Mouse (Mus musculus): Measurements from ENCODE around the gene Lmo7. TPM values are rescaled to one million over a fixed set of nuclear protein-coding genes. Genes with fewer than 3 reads are reported as not detected.

Gene Lmo7
- polyA plus RNA-seq, 1 experiment from 2014 or later: 3.8 TPM

GRCm38 (mm10) chr14:101837176-101837575 is 107.4 kb downstream of the Lmo7 start:
- Histone ChIP-seq H3K27me3 (replicated peaks; ENCODE audit: control insufficient read depth, insufficient read depth, low read length) (no peaks in the 10 kb centered on the region), H3K4me3 (ENCODE audit: low read depth, low read length) (no peak overlapping the region)
- 79% methylated on average over 6 of the region's 6 CpGs for WGBS

GRCm38 (mm10) chr14:101838231-101838839 is 108.6 kb downstream of the Lmo7 start:
- H3K27ac ChIP-seq (ENCODE audit: low read depth, low read length): no peak overlapping the region
- H3K9me3 ChIP-seq (ENCODE audit: control insufficient read depth, low read length): no peaks in the 10 kb centered on the region
- 78% methylated on average over 7 of the region's 7 CpGs for WGBS
- H3K4me1 ChIP-seq (replicated peaks; ENCODE audit: control insufficient read depth, insufficient read depth, low read length): no peaks in the 10 kb centered on the region; the same call in 1 of the 2 replicates
- H3K4me2 ChIP-seq: no peak overlapping the region
- no peak overlapping the region for H3K4me3 ChIP-seq (ENCODE audit: low read depth, low read length)
- H3K9ac ChIP-seq (ENCODE audit: low read depth, low read length): no peak overlapping the region
- no peak for ATAC-seq (replicated peaks; ENCODE audit: low FRiP score)
- DNase-seq (ENCODE audit: low spot score): no peak
- no peaks in the 10 kb centered on the region for H3K27me3 ChIP-seq (replicated peaks; ENCODE audit: control insufficient read depth, insufficient read depth, low read length)
- H3K36me3 ChIP-seq (ENCODE audit: control insufficient read depth, insufficient read depth, low read length): no peaks in the 10 kb centered on the region

More at GRCm38 (mm10) chr14:101837176-101837575, 107.4 kb downstream of the Lmo7 start:
- H3K9ac ChIP-seq (ENCODE audit: low read depth, low read length): no peak overlapping the region
- DNase-seq (ENCODE audit: low spot score) (no peak), ATAC-seq (replicated peaks; ENCODE audit: low FRiP score) (no peak)
- no peak overlapping the region for H3K4me2 ChIP-seq
- no peaks in the 10 kb centered on the region for H3K36me3 ChIP-seq (ENCODE audit: control insufficient read depth, insufficient read depth, low read length)
- H3K9me3 ChIP-seq (ENCODE audit: control insufficient read depth, low read length): no peaks in the 10 kb centered on the region
- no peak overlapping the region for H3K27ac ChIP-seq (ENCODE audit: low read depth, low read length)
- H3K4me1 ChIP-seq (replicated peaks; ENCODE audit: control insufficient read depth, insufficient read depth, low read length): no peaks in the 10 kb centered on the region; the same call in 1 of the 2 replicates

GRCm38 (mm10) chr14:101839771-101840731 is 110.3 kb downstream of the Lmo7 start:
- WGBS: 70% methylated on average over 24 of the region's 24 CpGs
- no peak overlapping the region for H3K9ac ChIP-seq (ENCODE audit: low read depth, low read length)
- H3K9me3 ChIP-seq (ENCODE audit: control insufficient read depth, low read length): no peaks in the 10 kb centered on the region
- no peak overlapping the region for H3K27ac ChIP-seq (ENCODE audit: low read depth, low read length)
- no peak overlapping the region for H3K4me2 ChIP-seq
- H3K4me3 ChIP-seq (ENCODE audit: low read depth, low read length): no peak overlapping the region
- DNase-seq (ENCODE audit: low spot score): no peak
- no peaks in the 10 kb centered on the region; the same call in 1 of the 2 replicates for H3K4me1 ChIP-seq (replicated peaks; ENCODE audit: control insufficient read depth, insufficient read depth, low read length)
- no peaks in the 10 kb centered on the region for H3K27me3 ChIP-seq (replicated peaks; ENCODE audit: control insufficient read depth, insufficient read depth, low read length)
- ATAC-seq (replicated peaks; ENCODE audit: low FRiP score): peak; percentile 58
- H3K36me3 ChIP-seq (ENCODE audit: control insufficient read depth, insufficient read depth, low read length): no peaks in the 10 kb centered on the region

GRCm38 (mm10) chr14:101841271-101841670 is 111.5 kb downstream of the Lmo7 start:
- Histone ChIP-seq H3K27me3 (replicated peaks; ENCODE audit: control insufficient read depth, insufficient read depth, low read length) (no peaks in the 10 kb centered on the region), H3K4me2 (peak overlapping the region; percentile 43), H3K9me3 (ENCODE audit: control insufficient read depth, low read length) (no peaks in the 10 kb centered on the region), H3K27ac (ENCODE audit: low read depth, low read length) (no peak overlapping the region), H3K36me3 (ENCODE audit: control insufficient read depth, insufficient read depth, low read length) (no peaks in the 10 kb centered on the region), H3K4me1 (replicated peaks; ENCODE audit: control insufficient read depth, insufficient read depth, low read length) (peaks cover 2% of the 10 kb centered on the region; the same call in 1 of the 2 replicates), H3K4me3 (ENCODE audit: low read depth, low read length) (peak overlapping the region; percentile 28; the same call in 1 of the 2 replicates), H3K9ac (ENCODE audit: low read depth, low read length) (no peak overlapping the region)
- WGBS: 76% methylated on average over 5 of the region's 5 CpGs
- DNase-seq (ENCODE audit: low spot score) (no peak), ATAC-seq (replicated peaks; ENCODE audit: low FRiP score) (no peak)

DNA sequence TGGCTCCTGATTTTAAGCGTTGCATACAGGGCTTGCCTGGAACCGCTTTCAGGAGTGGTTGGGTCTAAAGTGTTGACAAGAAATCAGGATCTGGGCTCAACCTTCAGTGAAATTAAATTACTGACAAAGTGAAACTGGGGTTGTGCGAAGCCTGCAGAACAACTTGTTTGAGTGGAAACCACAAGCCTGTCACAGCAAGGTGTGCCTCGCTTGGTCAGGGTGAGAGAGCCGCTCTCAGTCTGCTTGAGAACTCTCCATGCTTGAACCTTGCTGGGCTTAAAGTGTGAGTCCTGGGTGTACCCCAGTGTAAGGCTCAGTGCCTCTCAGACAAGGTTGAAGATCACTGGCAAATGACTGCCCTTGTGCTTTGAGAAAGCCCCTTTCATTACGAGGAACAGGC is 112.8 kb downstream of the Lmo7 start:
- no peak overlapping the region for H3K9ac ChIP-seq (ENCODE audit: low read depth, low read length)
- no peak for ATAC-seq (replicated peaks; ENCODE audit: low FRiP score)
- no peak overlapping the region for H3K27ac ChIP-seq (ENCODE audit: low read depth, low read length)
- no peaks in the 10 kb centered on the region for H3K9me3 ChIP-seq (ENCODE audit: control insufficient read depth, low read length)
- WGBS: 79% methylated on average over 6 of the region's 6 CpGs
- peaks cover 2% of the 10 kb centered on the region; the same call in 1 of the 2 replicates for H3K4me1 ChIP-seq (replicated peaks; ENCODE audit: control insufficient read depth, insufficient read depth, low read length)
- no peak for DNase-seq (ENCODE audit: low spot score)
- H3K27me3 ChIP-seq (replicated peaks; ENCODE audit: control insufficient read depth, insufficient read depth, low read length): no peaks in the 10 kb centered on the region
- no peak overlapping the region for H3K4me3 ChIP-seq (ENCODE audit: low read depth, low read length)
- no peaks in the 10 kb centered on the region for H3K36me3 ChIP-seq (ENCODE audit: control insufficient read depth, insufficient read depth, low read length)
- peak overlapping the region; percentile 43 for H3K4me2 ChIP-seq

DNA sequence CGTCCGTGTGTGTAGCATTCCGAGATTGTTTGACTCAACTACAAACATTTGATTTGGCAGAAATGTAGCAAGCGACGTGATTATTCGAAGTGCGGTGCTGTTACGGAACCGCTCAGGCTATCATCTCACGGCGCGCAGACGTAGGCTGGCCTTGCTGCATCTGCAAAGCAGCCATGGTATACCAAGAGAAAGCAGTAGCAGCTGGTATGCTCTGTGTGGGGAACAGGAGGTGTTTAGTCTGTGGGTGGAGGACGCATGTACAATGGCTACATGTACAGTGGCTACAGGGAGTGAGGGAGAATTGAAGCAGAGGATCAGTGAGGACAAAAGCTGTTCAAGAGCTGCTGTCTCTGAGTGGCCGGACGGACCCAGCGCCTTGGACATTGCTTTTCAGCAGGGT is 113.7 kb downstream of the Lmo7 start:
- Histone ChIP-seq H3K4me3 (ENCODE audit: low read depth, low read length) (no peak overlapping the region), H3K27me3 (replicated peaks; ENCODE audit: control insufficient read depth, insufficient read depth, low read length) (no peaks in the 10 kb centered on the region), H3K4me1 (replicated peaks; ENCODE audit: control insufficient read depth, insufficient read depth, low read length) (peaks cover 2% of the 10 kb centered on the region; the same call in 1 of the 2 replicates), H3K4me2 (no peak overlapping the region), H3K36me3 (ENCODE audit: control insufficient read depth, insufficient read depth, low read length) (no peaks in the 10 kb centered on the region), H3K9me3 (ENCODE audit: control insufficient read depth, low read length) (no peaks in the 10 kb centered on the region), H3K9ac (ENCODE audit: low read depth, low read length) (no peak overlapping the region), H3K27ac (ENCODE audit: low read depth, low read length) (no peak overlapping the region)
- 91% methylated on average over 17 of the region's 17 CpGs for WGBS
- no peak for ATAC-seq (replicated peaks; ENCODE audit: low FRiP score)
- no peak for DNase-seq (ENCODE audit: low spot score)

DNA sequence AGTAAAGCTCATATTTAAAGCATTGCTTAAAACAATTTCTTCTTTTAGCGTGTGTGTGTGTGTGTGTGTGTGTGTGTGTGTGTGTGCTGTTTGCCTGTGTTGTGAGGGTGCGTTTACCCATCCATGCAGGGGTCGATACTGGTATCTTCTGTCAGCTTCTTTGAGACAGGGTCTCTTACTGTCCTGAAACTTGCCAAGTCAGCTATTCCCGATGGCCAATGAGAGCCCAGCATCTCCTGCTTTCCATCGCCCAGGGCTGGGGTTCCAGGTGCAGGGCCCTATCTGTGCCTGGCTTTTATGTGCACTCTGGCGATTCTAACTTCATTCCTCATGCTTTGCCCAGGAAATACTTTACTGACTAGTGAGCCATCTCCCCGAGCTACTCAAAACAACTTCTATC is 114.7 kb downstream of the Lmo7 start:
- no peak for ATAC-seq (replicated peaks; ENCODE audit: low FRiP score)
- Histone ChIP-seq H3K36me3 (ENCODE audit: control insufficient read depth, insufficient read depth, low read length) (no peaks in the 10 kb centered on the region), H3K4me2 (no peak overlapping the region), H3K4me1 (replicated peaks; ENCODE audit: control insufficient read depth, insufficient read depth, low read length) (peaks cover 2% of the 10 kb centered on the region; the same call in 1 of the 2 replicates), H3K4me3 (ENCODE audit: low read depth, low read length) (no peak overlapping the region), H3K9ac (ENCODE audit: low read depth, low read length) (no peak overlapping the region), H3K27ac (ENCODE audit: low read depth, low read length) (no peak overlapping the region), H3K9me3 (ENCODE audit: control insufficient read depth, low read length) (no peaks in the 10 kb centered on the region), H3K27me3 (replicated peaks; ENCODE audit: control insufficient read depth, insufficient read depth, low read length) (no peaks in the 10 kb centered on the region)
- WGBS: 70% methylated on average over 7 of the region's 7 CpGs
- DNase-seq (ENCODE audit: low spot score): no peak

DNA sequence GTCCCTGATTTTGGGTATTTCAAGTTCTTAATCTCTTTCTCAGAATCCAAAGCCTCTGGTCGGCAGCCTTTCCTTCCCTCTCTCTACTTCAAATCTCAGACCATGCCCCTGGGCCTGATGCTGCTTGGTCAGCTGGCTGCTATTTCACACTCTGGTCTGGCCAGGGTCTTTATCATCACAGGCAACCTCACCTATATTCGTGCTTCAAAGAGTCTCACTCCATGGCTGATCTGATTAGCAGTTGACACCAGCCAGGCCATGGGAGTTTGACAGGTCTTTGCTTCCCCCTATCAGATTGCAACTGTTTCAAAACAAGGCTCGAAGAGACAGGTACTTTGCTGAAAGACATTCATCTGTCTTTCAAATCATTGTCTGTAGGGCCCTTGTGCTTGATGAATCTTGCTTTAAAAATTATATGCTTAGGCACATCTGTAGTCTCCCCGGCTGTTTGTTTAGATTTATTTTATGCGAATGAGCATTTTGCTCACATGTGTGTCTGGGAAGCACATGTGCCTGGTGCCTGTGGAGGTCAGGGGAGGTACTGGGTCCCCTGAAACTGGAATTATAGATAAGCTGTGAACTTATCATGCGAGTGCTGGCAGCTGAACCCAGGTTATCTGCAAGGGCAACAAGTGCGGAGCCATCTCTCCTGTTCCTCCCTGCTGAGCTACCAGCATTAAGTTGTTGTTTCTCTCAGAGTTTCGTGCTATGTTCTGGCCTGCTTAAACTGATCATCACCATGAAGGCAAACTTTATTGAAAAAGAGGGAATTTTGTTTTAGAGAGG is 116.5 kb downstream of the Lmo7 start:
- H3K4me2 ChIP-seq: 0 out of 2 replicates have a peak overlapping the region, but pooled peaks have one; percentile 25
- H3K27ac ChIP-seq (ENCODE audit: low read depth, low read length): no peak overlapping the region
- no peaks in the 10 kb centered on the region for H3K27me3 ChIP-seq (replicated peaks; ENCODE audit: control insufficient read depth, insufficient read depth, low read length)
- no peak overlapping the region for H3K4me3 ChIP-seq (ENCODE audit: low read depth, low read length)
- H3K36me3 ChIP-seq (ENCODE audit: control insufficient read depth, insufficient read depth, low read length): no peaks in the 10 kb centered on the region
- 36% methylated on average over 8 of the region's 8 CpGs for WGBS
- DNase-seq (ENCODE audit: low spot score) (no peak), ATAC-seq (replicated peaks; ENCODE audit: low FRiP score) (peak; percentile 92)
- no peaks in the 10 kb centered on the region for H3K9me3 ChIP-seq (ENCODE audit: control insufficient read depth, low read length)
- no peak overlapping the region for H3K9ac ChIP-seq (ENCODE audit: low read depth, low read length)
- 0 out of 2 replicates have a peak, but pooled peaks cover 2% of the 10 kb centered on the region for H3K4me1 ChIP-seq (replicated peaks; ENCODE audit: control insufficient read depth, insufficient read depth, low read length)

Data from liver, embryonic 11.5 days (tissue).